Mouse (Mus musculus) MEL-GATA-1-ER (cell line): ENCODE measurements around the gene Plin1.

Source experiments
- DNase-seq: peaks from one replicate; pipeline ENCODE4 v3.0.0-alpha.2; 2012; ENCODE audit warnings: low read depth; ENCODE audit errors: extremely low read depth

Plin1 gene

DNA sequence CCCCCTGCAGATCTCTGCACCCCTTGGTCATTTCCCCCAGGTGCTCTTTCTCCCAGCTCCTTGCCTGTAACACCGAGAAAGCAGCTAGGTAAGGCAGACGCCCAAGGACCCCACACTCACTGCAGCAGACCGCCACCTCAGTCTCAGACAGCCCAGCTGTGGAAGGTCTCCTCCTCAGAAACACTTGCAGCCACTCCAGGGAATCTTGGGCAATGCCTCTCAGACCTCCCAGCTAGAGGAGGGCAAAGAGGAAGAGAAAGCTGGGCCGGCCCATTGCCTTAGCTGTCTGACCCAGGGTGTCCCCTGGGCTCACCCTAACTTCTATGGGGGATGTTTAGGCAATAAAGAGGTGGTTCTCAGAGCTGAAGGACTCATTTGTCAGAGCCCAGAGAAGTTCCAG is at the start of gene Plin1:
Gene Plin1 (minus strand): TSS at position 282 of the 400 bp plus-strand sequence.
- no peak for DNase-seq

DNA sequence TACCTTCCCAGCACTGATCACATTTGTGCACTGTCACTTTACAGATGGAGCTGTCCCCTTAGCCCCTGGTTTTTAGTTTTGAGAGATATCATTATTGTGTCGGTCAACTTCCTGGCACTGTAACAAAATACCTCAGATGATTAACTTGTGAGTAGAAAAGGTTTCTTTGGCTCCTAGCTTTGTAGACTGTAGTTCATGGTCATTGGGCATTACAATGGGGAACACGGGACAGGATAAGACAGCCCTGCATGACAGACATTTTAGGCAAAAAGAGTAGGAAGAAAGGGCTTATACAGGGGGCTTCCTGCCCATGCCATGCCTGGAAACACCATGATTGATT is 49.8 kb upstream of the Plin1 start:
- DNase-seq: no peak

DNA sequence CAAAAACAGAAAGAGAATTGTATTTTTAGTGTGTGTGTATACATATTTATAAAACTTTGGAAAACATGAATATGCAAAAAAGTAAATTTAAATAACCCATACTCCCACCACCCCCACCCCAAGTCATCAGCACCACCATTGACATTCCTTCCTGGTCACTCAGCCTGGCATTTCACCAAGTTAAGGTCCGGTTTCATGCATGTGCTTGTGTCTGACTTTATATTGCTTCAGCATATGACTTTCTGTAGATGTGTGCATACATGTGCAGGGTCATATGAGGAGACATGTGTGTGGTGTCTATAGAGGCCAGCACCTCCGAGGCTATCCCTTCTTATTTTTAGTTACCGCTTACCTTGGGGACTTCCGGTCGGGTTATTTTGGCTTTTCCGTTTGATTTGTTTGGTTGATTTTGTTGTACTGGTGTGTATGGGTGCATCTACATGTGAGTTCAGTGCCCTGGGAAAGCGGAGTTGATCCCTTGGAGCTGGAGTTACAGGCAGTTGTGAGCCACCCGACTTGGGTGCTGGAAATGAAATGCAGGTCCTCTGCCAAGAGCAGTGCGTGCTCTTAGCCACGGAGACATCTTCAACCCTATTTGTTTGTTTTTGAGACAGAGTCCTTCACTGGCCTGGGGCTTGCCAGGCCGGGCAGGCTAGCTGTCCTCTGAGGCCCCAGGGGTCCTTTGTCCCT is 49.3 kb upstream of the Plin1 start:
- DNase-seq: no peak

DNA sequence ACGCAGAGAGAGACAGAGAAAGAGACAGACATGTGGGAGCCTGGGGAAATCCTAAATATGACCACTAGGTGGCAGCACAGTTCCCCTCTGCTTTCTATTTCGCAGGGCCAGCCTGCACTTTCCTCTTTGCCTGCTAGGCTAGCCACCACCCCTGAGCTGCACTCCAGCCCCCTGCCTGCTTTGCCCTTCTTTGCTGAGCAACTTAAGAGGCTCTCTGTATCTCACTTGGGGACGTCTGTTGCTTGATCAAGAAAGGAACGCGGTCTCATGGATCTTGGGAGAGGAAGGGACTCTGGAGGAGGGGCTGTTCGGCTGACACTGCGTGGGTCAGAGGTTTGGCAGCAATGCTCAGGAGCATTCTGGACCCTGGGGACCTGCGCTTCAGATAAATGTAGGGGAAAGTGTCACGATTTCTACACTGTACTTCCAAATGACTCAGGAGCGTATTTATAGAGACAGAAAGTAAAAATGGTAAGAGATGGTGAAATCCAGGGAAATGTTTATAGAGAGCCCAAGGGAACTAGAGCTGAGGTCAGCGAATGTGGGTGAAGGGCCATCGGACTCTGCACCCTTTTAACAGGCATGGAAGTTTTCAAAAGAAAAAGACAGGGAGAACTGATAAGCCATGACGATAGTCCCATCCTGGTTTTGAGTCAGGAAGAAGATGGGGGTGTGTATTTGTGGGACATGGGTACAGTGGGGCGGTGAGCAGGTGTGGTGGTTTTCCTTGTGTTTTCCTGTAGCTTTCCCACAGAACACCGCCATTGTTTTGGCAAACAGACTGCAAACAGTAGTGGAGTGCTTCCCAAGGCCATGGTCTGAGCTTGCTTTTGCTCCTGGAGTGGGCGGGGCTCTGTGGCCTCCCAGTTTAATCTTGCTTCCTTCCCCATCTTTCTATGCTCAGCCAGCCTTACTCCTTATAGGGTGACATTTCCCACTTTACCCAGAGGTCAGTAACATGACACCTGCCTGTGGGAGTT is 48.2 kb upstream of the Plin1 start:
- DNase-seq: peak; percentile 62

DNA sequence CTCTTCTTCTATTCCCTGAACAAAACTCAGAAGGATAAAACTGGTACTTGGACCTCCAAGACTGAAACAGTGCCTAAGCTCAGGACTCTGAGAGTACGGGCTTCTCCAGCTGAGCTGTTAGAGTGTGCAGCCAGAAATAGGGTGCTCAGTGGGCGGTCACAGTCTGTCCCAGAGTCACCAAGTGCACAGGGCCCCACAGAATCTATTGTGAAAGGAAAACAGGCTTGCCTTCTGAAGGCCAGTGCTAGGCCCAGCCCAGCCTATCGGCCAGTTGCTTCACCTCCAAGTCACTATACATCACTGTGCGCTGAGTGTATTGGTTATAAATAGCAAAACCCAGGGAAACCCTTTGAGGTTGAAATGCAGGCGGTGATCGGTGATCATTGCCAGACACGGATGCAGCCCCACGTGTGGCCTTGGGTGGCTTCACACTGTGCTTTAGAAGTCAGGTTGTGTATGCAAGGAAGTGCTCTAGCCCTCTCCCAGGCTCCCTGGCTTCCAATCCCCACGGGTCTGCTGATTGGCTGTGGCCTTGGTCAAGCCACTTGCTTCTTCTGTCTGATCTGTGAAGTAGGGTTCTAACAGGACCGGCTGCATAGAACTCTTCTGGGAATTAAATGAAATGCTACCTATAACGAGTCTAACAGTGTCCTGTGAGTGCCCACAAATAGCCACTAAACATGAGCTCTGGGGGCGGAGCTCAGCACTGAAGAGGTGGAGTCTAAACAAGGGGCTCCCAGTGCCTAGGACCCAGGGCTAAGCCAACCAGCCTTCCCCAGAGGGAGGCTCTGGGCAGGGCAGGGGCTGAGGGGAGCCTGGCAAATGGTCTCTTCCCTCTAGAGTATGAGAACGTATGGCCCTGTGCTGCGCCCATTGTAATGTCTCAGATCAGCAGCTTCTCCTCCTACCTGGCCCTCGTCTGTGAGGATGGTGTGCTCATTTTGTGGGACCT is 39.1 kb upstream of the Plin1 start:
- DNase-seq: no peak

DNA sequence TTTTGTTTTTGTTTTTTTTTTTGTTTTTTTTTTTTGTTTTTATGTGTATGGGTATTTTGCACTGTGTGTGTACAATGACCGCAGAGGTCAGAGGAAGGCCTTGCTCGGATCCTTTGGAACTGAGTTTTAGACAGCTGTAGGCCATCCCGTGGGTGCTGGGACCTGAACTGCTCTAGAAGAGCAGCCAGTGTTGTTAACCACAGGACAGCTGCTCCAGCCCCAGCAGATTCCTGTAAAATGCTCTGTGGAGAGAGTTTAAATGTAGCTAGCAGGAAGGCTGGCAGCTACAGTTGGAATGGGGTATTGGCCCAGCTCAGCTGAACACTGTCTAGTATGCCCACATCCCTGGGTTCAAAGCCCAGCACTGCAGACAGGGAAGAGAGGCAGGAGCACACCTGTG is 37.0 kb upstream of the Plin1 start:
- DNase-seq: no peak

DNA sequence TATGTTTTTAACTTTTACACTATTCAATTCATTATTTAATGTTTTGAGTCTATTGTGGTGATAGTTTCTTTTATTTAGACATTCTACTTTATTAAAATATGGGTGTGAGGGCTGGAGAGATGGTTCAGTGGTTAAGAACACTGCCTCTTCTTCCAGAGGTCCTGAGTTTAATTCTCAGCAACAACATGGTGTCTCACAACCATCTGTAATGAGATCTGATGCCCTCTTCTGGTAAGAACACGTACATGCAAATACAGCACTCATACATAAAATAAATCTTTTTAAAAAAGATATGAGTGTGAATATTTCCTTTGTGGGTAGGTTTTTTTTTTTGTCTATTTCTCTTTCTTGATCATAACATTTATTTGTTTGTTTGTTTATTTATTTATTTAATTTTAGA is 33.3 kb upstream of the Plin1 start:
- no peak for DNase-seq

DNA sequence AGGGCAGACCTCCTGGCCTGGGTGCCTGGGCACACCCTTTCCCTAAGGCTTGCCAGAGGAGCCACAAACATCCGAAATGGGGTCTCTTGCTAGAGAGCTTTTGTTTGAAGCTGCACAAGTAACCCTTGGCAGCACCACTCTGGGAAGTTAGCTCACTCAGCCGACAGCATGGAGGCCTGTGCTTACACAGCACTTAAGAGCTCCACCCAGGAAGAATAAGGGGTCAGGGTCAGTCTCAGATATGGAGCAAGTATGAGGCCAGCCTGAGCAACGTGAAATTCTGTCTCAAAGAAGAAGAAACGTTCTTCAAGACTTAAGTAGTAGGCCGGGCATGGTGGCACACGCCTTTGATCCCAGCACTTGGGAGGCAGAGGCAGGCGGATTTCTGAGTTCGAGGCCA is 29.4 kb upstream of the Plin1 start:
- DNase-seq: no peak

DNA sequence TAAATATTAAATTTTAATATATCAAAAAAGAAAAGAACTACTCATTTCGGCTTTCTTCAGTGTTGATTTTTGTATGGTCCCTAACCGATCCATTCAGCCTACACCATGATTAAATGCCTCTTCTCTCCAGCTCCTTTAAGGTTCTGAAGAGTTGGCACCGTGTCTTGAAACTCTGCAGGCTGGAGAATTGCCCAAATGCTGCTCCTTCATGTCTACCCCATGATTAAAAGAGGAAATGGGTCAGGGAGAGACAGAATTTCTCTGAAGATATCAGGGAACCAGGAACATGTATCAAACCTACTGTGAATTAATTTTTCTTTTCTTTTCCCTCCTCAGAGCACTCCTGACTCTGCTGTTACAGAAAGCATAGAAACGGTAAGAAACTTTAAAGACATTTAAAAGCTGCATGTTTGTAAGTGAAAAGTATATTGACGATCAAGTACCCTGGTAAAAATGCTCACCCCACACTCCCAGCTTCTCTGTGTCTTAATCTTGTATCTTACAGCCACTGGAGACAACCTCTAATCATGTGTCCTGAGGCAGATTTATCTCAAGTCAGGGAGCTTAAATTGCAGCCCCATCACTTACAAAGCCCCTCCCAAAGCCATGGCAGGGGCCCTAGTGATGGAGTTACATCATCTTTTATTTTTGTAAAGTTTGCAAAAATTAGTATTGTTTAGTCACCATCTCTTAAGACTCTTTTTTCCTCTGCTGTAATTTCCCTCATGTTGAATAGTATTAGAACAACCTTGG is 28.6 kb upstream of the Plin1 start:
- no peak for DNase-seq

DNA sequence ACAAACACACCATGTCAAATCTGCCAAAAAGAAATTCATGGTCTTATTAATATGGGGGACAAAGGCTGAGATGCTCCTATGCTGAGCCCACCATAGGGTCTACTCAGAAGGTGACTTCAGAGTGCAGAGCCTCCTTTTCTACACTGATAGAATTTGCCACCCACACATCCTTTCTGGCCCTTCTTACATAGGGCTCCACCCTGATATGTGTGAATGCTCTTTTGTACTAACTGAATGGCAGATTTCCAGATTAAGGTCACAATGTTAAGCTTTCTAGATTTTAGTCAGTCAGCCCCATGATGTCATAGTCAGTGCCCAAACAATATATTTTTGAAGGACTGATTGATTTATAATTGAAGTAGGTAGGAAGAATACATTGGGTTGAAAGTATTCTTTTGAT is 27.1 kb upstream of the Plin1 start:
- no peak for DNase-seq

DNA sequence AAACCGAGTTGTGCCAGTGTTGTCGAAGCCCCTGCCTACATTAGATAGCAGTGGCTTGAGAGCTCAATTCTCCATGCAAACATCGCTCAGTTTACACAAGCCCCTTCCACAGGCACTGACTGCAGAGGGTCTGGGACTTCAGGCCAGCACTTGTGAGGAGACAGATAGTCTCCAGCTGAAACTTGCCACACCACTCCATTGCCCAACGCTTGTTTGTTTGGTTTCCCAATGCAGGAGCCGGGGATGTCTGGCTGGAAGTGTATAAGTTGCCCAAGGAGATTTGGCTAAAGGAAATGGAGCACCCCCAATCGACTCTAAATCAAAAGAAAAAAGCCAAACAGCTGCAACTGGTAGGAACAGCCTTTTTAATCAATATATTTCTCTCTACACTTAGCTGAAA is 25.5 kb upstream of the Plin1 start:
- no peak for DNase-seq

DNA sequence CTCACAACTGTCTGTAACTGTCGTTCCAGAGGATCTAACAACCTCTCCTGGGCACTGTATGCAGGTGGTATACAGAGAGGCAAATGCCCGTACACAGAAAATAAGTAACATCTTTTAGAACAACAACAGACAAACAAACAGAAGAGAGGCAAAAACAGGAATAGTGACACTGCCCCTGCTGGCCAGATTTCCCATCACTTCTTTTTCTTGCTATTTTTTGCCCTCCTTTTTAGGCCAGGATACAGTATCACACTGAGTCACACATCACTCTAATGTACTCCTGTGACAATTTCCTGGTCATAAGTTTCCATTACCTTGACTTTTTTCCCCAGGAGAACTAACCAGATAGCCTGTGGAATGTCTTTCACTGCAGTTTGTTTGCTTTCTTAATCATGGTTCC is 23.6 kb upstream of the Plin1 start:
- DNase-seq: no peak

DNA sequence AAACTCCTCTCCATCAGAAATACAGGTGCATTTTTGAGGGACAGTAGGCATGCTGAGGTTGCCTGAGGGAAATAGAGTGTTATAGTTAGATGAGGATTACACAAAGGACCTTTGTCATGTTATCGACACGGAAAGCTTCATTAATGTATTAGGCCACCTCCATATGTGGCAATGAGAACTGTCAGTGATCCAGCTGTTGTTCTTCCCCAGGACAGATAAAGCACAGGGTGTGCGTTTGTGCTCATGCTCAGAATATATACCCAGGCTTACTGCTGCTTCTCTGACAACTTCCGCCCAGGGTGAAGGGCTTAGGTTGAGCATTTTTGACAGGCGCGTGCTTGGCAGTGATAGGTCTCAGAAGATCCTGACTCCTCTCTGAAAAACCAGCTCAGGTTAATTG is 16.8 kb upstream of the Plin1 start:
- no peak for DNase-seq

DNA sequence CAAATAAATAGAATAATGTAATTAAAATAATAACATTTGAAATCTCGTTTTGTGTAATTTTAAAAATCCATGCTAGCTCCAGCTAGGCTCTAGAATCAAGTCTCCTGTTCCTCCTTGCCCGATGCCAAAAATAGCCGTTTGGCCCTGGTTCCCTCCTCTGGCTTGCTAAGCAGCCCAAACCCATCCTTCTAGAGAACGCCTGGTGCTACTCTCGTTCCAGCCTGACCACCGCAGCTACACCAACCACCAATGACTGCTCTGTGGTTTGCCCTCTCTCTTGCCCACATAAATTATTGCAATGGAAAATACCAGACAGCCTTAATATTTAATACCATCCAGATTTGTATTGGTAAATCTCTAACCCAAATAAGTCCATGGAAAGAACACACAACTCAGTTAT is 15.0 kb upstream of the Plin1 start:
- no peak for DNase-seq

DNA sequence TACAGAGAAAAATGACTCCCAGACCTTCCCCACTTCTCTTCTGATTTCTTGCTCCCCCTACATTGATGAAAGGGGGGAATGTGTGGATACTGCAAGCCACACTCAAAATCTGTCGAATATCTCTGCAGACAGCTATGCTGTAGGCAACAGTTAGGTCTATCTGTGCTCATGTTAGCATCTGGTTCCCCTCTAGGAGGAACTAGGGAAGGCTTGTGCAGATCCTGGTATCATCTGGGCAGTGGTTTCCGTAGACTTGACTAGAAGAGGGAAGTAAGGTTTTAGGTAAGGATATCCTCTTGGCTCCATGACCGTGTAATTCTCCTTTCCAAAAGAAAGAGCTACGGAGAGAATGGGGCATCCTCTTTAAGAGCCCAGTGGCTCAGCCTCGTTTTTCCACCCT is 11.9 kb upstream of the Plin1 start:
- DNase-seq: peak; percentile 82

DNA sequence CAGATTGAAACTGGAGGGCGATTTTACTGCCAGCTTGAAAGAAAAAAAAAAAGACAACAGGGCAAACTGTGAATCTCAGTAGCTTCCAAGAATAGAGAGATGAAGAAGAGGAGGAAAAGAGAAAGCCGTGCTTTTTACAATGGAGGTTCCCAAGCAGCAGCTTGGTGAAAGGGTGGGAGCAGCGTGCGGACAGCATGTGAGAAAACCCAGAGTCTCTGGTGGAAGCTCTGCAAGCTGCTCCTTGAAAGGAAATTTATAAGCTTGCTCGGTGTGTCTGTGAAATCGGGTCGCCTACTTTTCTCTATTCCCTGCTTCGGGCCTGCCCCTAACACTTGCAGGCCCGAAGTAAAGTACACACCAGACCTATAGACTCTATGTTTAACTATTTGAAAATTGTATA is 11.3 kb upstream of the Plin1 start:
- no peak for DNase-seq

DNA sequence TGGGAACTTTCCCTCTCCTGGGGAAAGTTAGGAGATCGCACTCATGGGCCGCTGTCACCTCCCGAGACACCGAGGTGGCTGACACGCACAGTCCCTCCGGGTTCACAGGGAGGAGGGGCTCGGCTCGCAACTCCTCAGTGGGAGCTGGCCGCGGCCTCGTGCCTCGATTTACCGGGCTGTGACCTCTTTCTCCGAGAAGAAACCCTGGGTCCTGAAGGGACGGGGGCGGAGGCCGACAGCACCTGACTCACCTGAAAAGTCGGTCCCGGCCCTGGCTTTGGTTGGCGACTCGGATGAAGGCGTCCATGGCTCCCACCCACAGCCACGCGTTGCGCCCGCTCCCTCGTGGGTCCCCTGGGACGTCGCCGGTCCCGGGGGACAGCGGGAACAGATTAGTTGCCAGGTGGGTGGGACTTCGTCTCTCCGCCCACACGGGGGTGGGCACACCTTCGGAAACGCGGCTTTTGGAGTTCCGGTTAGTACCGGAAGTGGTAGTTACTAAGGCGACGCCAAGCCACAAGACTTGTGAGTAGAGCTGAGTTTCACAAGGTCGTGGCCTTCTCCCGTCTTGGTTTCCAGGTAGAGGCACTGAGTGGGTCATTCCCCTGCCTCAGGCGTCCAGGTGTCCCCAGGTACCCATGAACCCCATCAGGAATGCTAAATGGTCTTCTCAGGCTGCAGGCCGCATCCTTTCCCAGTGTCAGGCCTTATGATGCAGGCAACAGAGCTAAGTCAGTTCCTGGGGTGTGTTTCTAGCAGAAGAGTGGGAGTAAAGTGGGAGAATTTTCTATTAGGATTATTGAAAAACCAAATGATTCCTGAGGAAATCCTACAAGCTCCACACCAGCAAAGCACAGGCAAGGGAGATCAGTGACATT is 10.2 kb upstream of the Plin1 start, which contains the start of the genes Pex11a and Wdr93:
Gene Pex11a (minus strand): TSS at position 473 of the 878 bp plus-strand sequence.
Gene Wdr93 (plus strand): TSS at position 505 of the 878 bp plus-strand sequence.
- DNase-seq: peak; percentile 68

DNA sequence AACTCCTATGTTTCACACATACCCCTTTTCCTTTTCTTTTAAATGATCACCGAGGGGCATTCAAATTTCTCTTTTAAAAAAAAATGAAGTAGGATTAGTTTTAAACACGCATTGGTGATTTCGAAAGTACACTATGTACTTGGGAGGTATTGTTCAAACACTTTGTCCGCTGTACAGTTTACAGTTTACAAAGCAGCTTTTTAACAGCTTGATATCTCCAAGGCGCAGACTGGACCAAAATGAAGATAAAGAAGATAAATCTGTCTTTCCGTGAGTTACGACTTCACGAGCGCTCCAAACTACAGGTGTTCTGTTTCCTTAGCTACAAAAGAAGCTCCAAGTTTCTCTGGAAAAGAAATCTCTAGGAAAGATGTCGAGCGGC is 9.6 kb upstream of the Plin1 start:
- no peak for DNase-seq

DNA sequence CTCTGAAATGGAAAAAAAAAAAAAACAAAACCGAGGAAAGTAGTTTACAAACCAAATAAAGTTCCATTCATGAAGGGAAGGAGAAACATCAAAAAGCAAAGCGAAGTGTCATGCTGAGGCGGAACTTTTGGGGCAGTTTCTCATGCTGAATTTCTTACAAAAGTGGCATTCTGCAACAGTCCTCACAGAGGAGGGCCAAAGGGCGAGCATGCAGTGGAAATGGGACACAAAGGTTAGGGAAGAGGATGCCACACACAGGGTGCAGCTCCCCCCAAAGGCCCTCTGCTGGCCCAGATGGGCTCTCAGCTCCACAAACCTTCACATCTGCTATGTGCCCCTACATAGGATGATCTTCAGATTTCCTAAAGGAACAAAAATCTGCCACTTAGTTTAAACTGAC is 7.6 kb upstream of the Plin1 start:
- DNase-seq: no peak

DNA sequence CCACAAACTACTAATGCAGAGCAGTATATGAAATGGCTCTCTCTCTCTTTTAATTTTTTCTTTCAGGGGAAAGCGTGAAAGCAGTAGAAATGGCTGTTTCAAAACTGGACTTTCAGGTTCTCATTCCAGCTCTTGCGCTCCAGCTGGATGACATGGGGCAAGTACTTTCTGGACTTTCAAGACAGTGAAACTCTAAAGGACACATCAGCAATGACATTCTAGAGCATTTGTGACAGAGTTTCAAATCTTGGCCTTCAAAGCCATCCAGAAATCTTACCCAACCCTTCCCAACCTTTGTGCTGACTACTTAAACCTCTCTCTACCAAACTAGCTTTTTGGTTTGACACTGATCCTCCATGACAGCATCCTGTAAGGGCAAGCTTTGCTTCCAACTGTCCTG is 6.2 kb upstream of the Plin1 start:
- DNase-seq: no peak
